Mouse (Mus musculus) heart, postnatal 4 days (tissue): ENCODE measurements around the gene Nfkb1. TPM values are rescaled to one million over a fixed set of nuclear protein-coding genes. Genes with fewer than 3 reads are reported as not detected.

Source experiments
- total RNA-seq, 2 experiments: library from RNA; stranded (reverse); gene quantifications; 2 replicates each; pipeline ENCODE4 v1.2.3; 2021

Nfkb1 gene
- total RNA-seq, 2 experiments from 2014 or later = 47.0 to 49.9 TPM

Other genes starting within 250 kb of the Nfkb1 start
- 10 to 100 TPM; 24.8 to 26.6 TPM for gene Manba, start 205.9 kb downstream of the Nfkb1 start, total RNA-seq
- 10 to 100 TPM in 1 of 2 experiments, 1 to 10 TPM in 1; 9.0 to 10.9 TPM for gene Slc39a8, start 133.7 kb upstream of the Nfkb1 start, total RNA-seq